Mouse (Mus musculus) CH12.LX (cell line): ENCODE results near the gene Timm10. TPM values are rescaled to one million over a fixed set of nuclear protein-coding genes. Genes with fewer than 3 reads are reported as not detected.
A peak's percentile ranks its signal among the peaks of the same experiment; 100 is the strongest.

Experiments
- DNase-seq: peaks from one replicate; pipeline ENCODE4 v3.0.0-alpha.2; 2013; ENCODE audit errors: extremely low read depth
- H3K27ac ChIP-seq: 2 replicates; pipeline ENCODE4 v1.5.1; 2012; ENCODE audit warnings: low read depth, mild to moderate bottlenecking, control low read depth, moderate library complexity; ENCODE audit not compliant: insufficient read depth
- H3K27me3 ChIP-seq: replicated peaks from 2 replicates; pipeline ENCODE3; 2012; ENCODE audit warnings: inconsistent platforms
- H3K36me3 ChIP-seq, 2 experiments: replicated peaks in 1 of 2; 2 replicates each; pipeline versions ENCODE3 to v1.6.1; 2012; ENCODE audit warnings: inconsistent platforms in 1 of 2, low read length in 1 of 2, mild to moderate bottlenecking in 1 of 2, mixed read lengths in 1 of 2, moderate library complexity in 1 of 2; ENCODE audit not compliant: control insufficient read depth in 1 of 2, insufficient read depth in 1 of 2
- H3K4me1 ChIP-seq, 2 experiments: 2 replicates each; pipeline ENCODE4 v1.6.1; 2012; ENCODE audit warnings: inconsistent platforms in 1 of 2, moderate library complexity in 1 of 2; ENCODE audit not compliant: insufficient read depth in 2 of 2, control insufficient read depth in 1 of 2
- H3K4me2 ChIP-seq: 2 replicates; pipeline ENCODE4 v1.6.1; 2012; ENCODE audit warnings: low read depth, mild to moderate bottlenecking, control low read depth; ENCODE audit not compliant: poor library complexity, insufficient read depth, severe bottlenecking
- H3K4me3 ChIP-seq, 3 experiments: fragments of 150-350 bp in 1 of 3; sonication (generic) in 1 of 3; replicated peaks in 1 of 3; 2 replicates each; pipeline versions ENCODE3 to v1.5.1; 2011 to 2012; ENCODE audit warnings: low read depth in 2 of 3, low read length in 2 of 3, mild to moderate bottlenecking in 2 of 3, moderate library complexity in 2 of 3, control low read depth in 1 of 3, improper control_type of control experiment in 1 of 3, inconsistent platforms in 1 of 3, mixed read lengths in 1 of 3; ENCODE audit not compliant: poor library complexity in 1 of 3
- H3K79me2 ChIP-seq: replicated peaks from 2 replicates; pipeline ENCODE4 v1.6.1; 2012; ENCODE audit warnings: mild to moderate bottlenecking, moderate library complexity; ENCODE audit not compliant: control insufficient read depth, poor library complexity, insufficient read depth, severe bottlenecking; ENCODE audit errors: extremely low read depth
- H3K9ac ChIP-seq: 2 replicates; pipeline ENCODE4 v1.6.1; 2012; ENCODE audit warnings: low read depth, mild to moderate bottlenecking, control low read depth, moderate library complexity; ENCODE audit not compliant: insufficient read depth
- H3K9me3 ChIP-seq: replicated peaks from 2 replicates; pipeline ENCODE3; 2012; ENCODE audit warnings: low read length, inconsistent platforms, mixed read lengths
- BHLHE40 ChIP-seq: IDR thresholded peaks from 2 replicates; pipeline ENCODE4 v1.6.1; 2011; ENCODE audit warnings: mild to moderate bottlenecking, low read depth, low read length, improper control_type of control experiment
- CHD1 ChIP-seq: IDR thresholded peaks from 2 replicates; pipeline ENCODE4 v1.6.1; 2012; ENCODE audit warnings: low read depth, low read length, improper control_type of control experiment, inconsistent platforms
- CHD2 ChIP-seq: IDR thresholded peaks from 2 replicates; pipeline ENCODE4 v1.6.1; 2011; ENCODE audit warnings: low read length, improper control_type of control experiment
- CTCF ChIP-seq, 2 experiments: IDR thresholded peaks in 1 of 2; conservative IDR thresholded peaks in 1 of 2; 2 replicates each; pipeline ENCODE4 v1.5.1; 2011 to 2012; ENCODE audit warnings: low read depth in 2 of 2, low read length in 2 of 2, improper control_type of control experiment in 1 of 2, inconsistent platforms in 1 of 2, mild to moderate bottlenecking in 1 of 2, moderate library complexity in 1 of 2
- E2F4 ChIP-seq: IDR thresholded peaks from 2 replicates; pipeline ENCODE4 v1.6.1; 2011; ENCODE audit warnings: low read depth, low read length, improper control_type of control experiment; ENCODE audit not compliant: insufficient replicate concordance
- ELF1 ChIP-seq: IDR thresholded peaks from 2 replicates; pipeline ENCODE4 v1.6.1; 2014; ENCODE audit warnings: low read depth, mild to moderate bottlenecking, inconsistent platforms, low read length, improper control_type of control experiment
- EP300 ChIP-seq: IDR thresholded peaks from 2 replicates; pipeline ENCODE4 v1.6.1; 2011; ENCODE audit warnings: low read length, improper control_type of control experiment
- ETS1 ChIP-seq: conservative IDR thresholded peaks from 2 replicates; pipeline ENCODE4 v1.6.1; 2012; ENCODE audit warnings: low read depth, mild to moderate bottlenecking, inconsistent platforms, low read length, improper control_type of control experiment, moderate library complexity
- GABPA ChIP-seq: IDR thresholded peaks from 2 replicates; pipeline ENCODE4 v1.6.1; 2012; ENCODE audit warnings: low read depth, low read length, improper control_type of control experiment, inconsistent platforms; ENCODE audit not compliant: insufficient replicate concordance
- HCFC1 ChIP-seq: IDR thresholded peaks from 2 replicates; pipeline ENCODE4 v1.6.1; 2012; ENCODE audit warnings: low read depth, mild to moderate bottlenecking, inconsistent platforms, low read length, improper control_type of control experiment
- IRF4 ChIP-seq: IDR thresholded peaks from 2 replicates; pipeline ENCODE4 v1.6.1; 2014; ENCODE audit warnings: low read depth, mild to moderate bottlenecking, inconsistent platforms, low read length, improper control_type of control experiment
- JUN ChIP-seq: IDR thresholded peaks from 2 replicates; pipeline ENCODE4 v1.6.1; 2011; ENCODE audit warnings: low read depth, mild to moderate bottlenecking, low read length, improper control_type of control experiment, moderate library complexity; ENCODE audit not compliant: insufficient read depth
- JUND ChIP-seq: conservative IDR thresholded peaks from 2 replicates; pipeline ENCODE4 v1.6.1; 2011; ENCODE audit warnings: low read depth, low read length, improper control_type of control experiment
- KAT2A ChIP-seq: IDR thresholded peaks from 2 replicates; pipeline ENCODE4 v1.6.1; 2012; ENCODE audit warnings: low read length, improper control_type of control experiment, inconsistent platforms; ENCODE audit not compliant: insufficient replicate concordance
- MAFK ChIP-seq: IDR thresholded peaks from 2 replicates; pipeline ENCODE4 v1.6.1; 2011; ENCODE audit warnings: low read length, improper control_type of control experiment; ENCODE audit not compliant: insufficient replicate concordance
- MAX ChIP-seq: IDR thresholded peaks from 2 replicates; pipeline ENCODE4 v1.6.1; 2011; ENCODE audit warnings: low read length, improper control_type of control experiment
- MAZ ChIP-seq: IDR thresholded peaks from 2 replicates; pipeline ENCODE4 v1.6.1; 2012; ENCODE audit warnings: low read depth, mild to moderate bottlenecking, inconsistent platforms, low read length, improper control_type of control experiment, moderate library complexity
- MEF2A ChIP-seq: IDR thresholded peaks from 2 replicates; pipeline ENCODE4 v1.6.1; 2014; ENCODE audit warnings: low read depth, mild to moderate bottlenecking, inconsistent platforms, low read length, improper control_type of control experiment, borderline replicate concordance
- MXI1 ChIP-seq: IDR thresholded peaks from 2 replicates; pipeline ENCODE4 v1.6.1; 2011; ENCODE audit warnings: mild to moderate bottlenecking, low read depth, low read length, improper control_type of control experiment
- MYC ChIP-seq: IDR thresholded peaks from 2 replicates; pipeline ENCODE4 v1.6.1; 2011; ENCODE audit warnings: low read depth, mild to moderate bottlenecking, improper control_type of control experiment, low read length
- NELFE ChIP-seq: IDR thresholded peaks from 2 replicates; pipeline ENCODE4 v1.6.1; 2011; ENCODE audit warnings: low read depth, low read length, improper control_type of control experiment
- NRF1 ChIP-seq: IDR thresholded peaks from 2 replicates; pipeline ENCODE4 v1.6.1; 2014; ENCODE audit warnings: low read depth, mild to moderate bottlenecking, inconsistent platforms, low read length, improper control_type of control experiment, moderate library complexity
- PAX5 ChIP-seq: IDR thresholded peaks from 2 replicates; pipeline ENCODE4 v1.6.1; 2012; ENCODE audit warnings: low read length, inconsistent platforms, mixed read lengths
- POLR2A ChIP-seq: IDR thresholded peaks from 2 replicates; pipeline ENCODE4 v1.6.1; 2011; ENCODE audit warnings: low read depth, mild to moderate bottlenecking, improper control_type of control experiment, low read length
- POLR2AphosphoS2 ChIP-seq: IDR thresholded peaks from 2 replicates; pipeline ENCODE4 v1.6.1; 2011; ENCODE audit warnings: low read depth, low read length, improper control_type of control experiment
- RAD21 ChIP-seq: IDR thresholded peaks from 2 replicates; pipeline ENCODE4 v1.6.1; 2011; ENCODE audit warnings: low read depth, mild to moderate bottlenecking, low read length, improper control_type of control experiment, moderate library complexity
- RCOR1 ChIP-seq: conservative IDR thresholded peaks from 2 replicates; pipeline ENCODE4 v1.6.1; 2012; ENCODE audit warnings: low read depth, mild to moderate bottlenecking, inconsistent platforms, low read length, improper control_type of control experiment
- SIN3A ChIP-seq: IDR thresholded peaks from 2 replicates; pipeline ENCODE4 v1.6.1; 2012; ENCODE audit warnings: low read length, improper control_type of control experiment, inconsistent platforms
- SMC3 ChIP-seq: IDR thresholded peaks from 2 replicates; pipeline ENCODE4 v1.6.1; 2011; ENCODE audit warnings: low read depth, low read length, improper control_type of control experiment
- TBP ChIP-seq: conservative IDR thresholded peaks from 2 replicates; pipeline ENCODE4 v1.6.1; 2011; ENCODE audit warnings: low read depth, low read length, improper control_type of control experiment
- TCF12 ChIP-seq: IDR thresholded peaks from 2 replicates; pipeline ENCODE4 v1.6.1; 2014; ENCODE audit warnings: low read depth, mild to moderate bottlenecking, inconsistent platforms, low read length, improper control_type of control experiment
- UBTF ChIP-seq: IDR thresholded peaks from 2 replicates; pipeline ENCODE4 v1.6.1; 2012; ENCODE audit warnings: low read depth, mild to moderate bottlenecking, inconsistent platforms, low read length, improper control_type of control experiment, moderate library complexity
- USF1 ChIP-seq: IDR thresholded peaks from 2 replicates; pipeline ENCODE4 v1.6.1; 2014; ENCODE audit warnings: low read depth, mild to moderate bottlenecking, inconsistent platforms, low read length, improper control_type of control experiment
- USF2 ChIP-seq: conservative IDR thresholded peaks from 2 replicates; pipeline ENCODE4 v1.6.1; 2011; ENCODE audit warnings: low read depth, low read length, improper control_type of control experiment
- ZC3H11A ChIP-seq: IDR thresholded peaks from 2 replicates; pipeline ENCODE4 v1.6.1; 2012; ENCODE audit warnings: low read depth, mild to moderate bottlenecking, inconsistent platforms, low read length, improper control_type of control experiment
- ZKSCAN1 ChIP-seq: IDR thresholded peaks from 2 replicates; pipeline ENCODE4 v1.6.1; 2012; ENCODE audit warnings: low read depth, inconsistent platforms, low read length, improper control_type of control experiment, borderline replicate concordance
- ZMIZ1 ChIP-seq: IDR thresholded peaks from 2 replicates; pipeline ENCODE4 v1.6.1; 2012; ENCODE audit warnings: low read depth, mild to moderate bottlenecking, inconsistent platforms, low read length, improper control_type of control experiment
- ZNF384 ChIP-seq: IDR thresholded peaks from 2 replicates; pipeline ENCODE4 v1.6.1; 2012; ENCODE audit warnings: low read depth, low read length, improper control_type of control experiment, inconsistent platforms
- dilution Hi-C: fragments of 300-500 bp; cut with MboI; formaldehyde crosslinking; loops from 2 replicates; pipeline ENCODE4 v1.14.3; 2020; ENCODE audit warnings: low sequenced_read_pairs; ENCODE audit not compliant: extremely low pct_unique_long_range_greater_than_20kb, extremely low pct_ligation_motif_present
- in situ Hi-C: fragments of 300-500 bp; cut with MboI; formaldehyde crosslinking; loops from 3 replicates; pipeline ENCODE4 v1.14.3; 2019; ENCODE audit warnings: low sequenced_read_pairs, low pct_ligation_motif_present, low pct_unique_long_range_greater_than_20kb, mixed read lengths
- polyA plus RNA-seq: library from polyadenylated mRNA; unstranded; fragments of >175 nt; gene quantifications from 2 replicates; pipeline ENCODE4 v1.2.1, GENCODE M21; 2012; ENCODE audit warnings: low read depth; ENCODE audit not compliant: insufficient read length
- total RNA-seq, 2 experiments: library from RNA; depleted of rRNA; stranded (reverse); fragments of 300-350 nt in 1 of 2; fragments of >200 nt in 1 of 2; gene quantifications; 2 replicates each; pipeline ENCODE4 v1.2.3; 2012 to 2014

The Timm10 gene
- total RNA-seq (2012; rRNA removed): 81.2 and 99.6 TPM in 2 replicates
- 107 and 115 TPM in 2 replicates for total RNA-seq (2014; rRNA removed)
- 77.7 and 86.0 TPM in 2 replicates for polyA plus RNA-seq

GRCm38 (mm10) chr2:84826488-84827282 lies at the start of gene Timm10:
Gene Timm10 (plus strand): TSS chr2:84826997.
- peak within 1 kb of the TSS; percentile 76 for H3K9ac ChIP-seq
- H3K79me2 ChIP-seq: peaks cover 16% of the 10 kb centered on the region
- peaks cover 8 to 25% of the 10 kb centered on the region in 2 experiments for H3K36me3 ChIP-seq
- H3K9me3 ChIP-seq: no peaks in the 10 kb centered on the region
- peaks cover 29% of the 10 kb centered on the region for H3K27me3 ChIP-seq
- dilution Hi-C loops: no loop called here
- H3K4me1 ChIP-seq: peaks cover 7 to 19% of the 10 kb centered on the region in 2 experiments
- TF ChIP-seq POLR2A (peak; percentile 78), ETS1 (peak; percentile 65), USF1 (peak; percentile 54), PAX5 (no peak), TCF12 (peak; percentile 69), POLR2AphosphoS2 (no peak), MEF2A (peak; percentile 71), HCFC1 (peak; percentile 96), CHD2 (peak; percentile 83), ZC3H11A (no peak), TBP (peak; percentile 88), USF2 (peak; percentile 35; the same call in 1 of the 2 replicates), MXI1 (peak; percentile 100), EP300 (no peak), GABPA (peak; percentile 95), SMC3 (no peak), RCOR1 (no peak), MAZ (no peak), IRF4 (peak; percentile 70), MAFK (peak; percentile 35; the same call in 1 of the 2 replicates), ZKSCAN1 (no peak), SIN3A (peak; percentile 100), UBTF (no peak), CTCF (conservative IDR thresholded peaks at IDR 0.05 in 1 of 2, IDR thresholded peaks at IDR 0.05 in 1 of 2; ENCODE audit: low read depth in 2 of 2, low read length in 2 of 2) (no peak), BHLHE40 (peak; percentile 73), MYC (peak; percentile 99), NRF1 (peak; percentile 44; the same call in 1 of the 2 replicates), E2F4 (no peak), CHD1 (no peak), ZNF384 (peak; percentile 96), ZMIZ1 (no peak), NELFE (peak; percentile 75; the same call in 1 of the 2 replicates), KAT2A (peak; percentile 93), ELF1 (peak; percentile 95), MAX (peak; percentile 99), JUND (no peak; the same call in 1 of the 2 replicates), JUN (no peak), RAD21 (no peak)
- TF ChIP-seq, all 38 proteins: peak for 22
- in situ Hi-C loops: loop anchor here (5.0 to 10.0 kb wide), 2 partner anchors 36 to 198 kb away; no protein-coding TSS in a partner anchor
- peak within 1 kb of the TSS; percentile 75 to 99 (median 98) for H3K4me3 ChIP-seq
- no peak within 1 kb of the TSS for H3K27ac ChIP-seq
- peak within 1 kb of the TSS; percentile 86 for H3K4me2 ChIP-seq
- peak; percentile 95 for DNase-seq
